Mouse (Mus musculus): Measurements from ENCODE around the gene Map1b. TPM values are rescaled to one million over a fixed set of nuclear protein-coding genes. Genes with fewer than 3 reads are reported as not detected.

Gene Map1b
- total RNA-seq, 1 experiment from 2014 or later = not detected

GRCm38 (mm10) chr13:99377055-99377454, 139.3 kb downstream of the Map1b start:
- no peak for ATAC-seq (replicated peaks; ENCODE audit: low read depth, poor library complexity, severe bottlenecking)

GRCm38 (mm10) chr13:99375550-99375949, 140.8 kb downstream of the Map1b start:
- peak; percentile 78 for ATAC-seq (replicated peaks; ENCODE audit: low read depth, poor library complexity, severe bottlenecking)

- ATAC-seq (replicated peaks; ENCODE audit: low read depth, poor library complexity, severe bottlenecking) = no peak
Measured at GRCm38 (mm10) chr13:99374191-99374590, 142.1 kb downstream of the Map1b start.

- ATAC-seq (replicated peaks; ENCODE audit: low read depth, poor library complexity, severe bottlenecking) = no peak
Measured at GRCm38 (mm10) chr13:99373684-99374083, 142.7 kb downstream of the Map1b start.

Other genes starting within 250 kb of the Map1b start
- gene Ptcd2, start 171.8 kb downstream of the Map1b start, total RNA-seq (2017) = 60.5 and 64.4 TPM in 2 replicates
- gene Mrps27, start 171.8 kb downstream of the Map1b start, total RNA-seq (2017) = 28.6 and 35.0 TPM in 2 replicates

Measured in common myeloid progenitor, adult 5-6 weeks (primary cell).